Comparison of ENCODE assay signal across 8 mouse cellular contexts in genomic region chr4:53354961-53355360, GRCm38 (mm10).
DNase-seq lines count a peak whose midpoint lies in the region; ATAC-seq and TF ChIP-seq lines count a peak whose summit lies in the region.

No protein-coding gene starts in this region.

- peak; percentile 67; the same call in 1 of the 2 replicates for ATAC-seq in forebrain, embryonic 12.5 days (ENCODE audit: low FRiP score)
- ATAC-seq in midbrain, postnatal 0 days (ENCODE audit: low FRiP score) = no peak
- no peak for ATAC-seq in megakaryocyte, adult 5-6 weeks (ENCODE audit: poor library complexity, severe bottlenecking)

- H3K4me1 ChIP-seq in forebrain, embryonic 12.5 days = peaks cover 14% of the 10 kb centered on the region; the same call in 1 of the 2 replicates
- no peaks in the 10 kb centered on the region for H3K4me1 ChIP-seq in midbrain, postnatal 0 days (ENCODE audit: insufficient read depth, low read length)

- no peak overlapping the region for H3K9ac ChIP-seq in forebrain, embryonic 12.5 days
- no peak overlapping the region for H3K9ac ChIP-seq in midbrain, postnatal 0 days (replicated peaks; ENCODE audit: low read length, poor library complexity, severe bottlenecking)

- no peaks in the 10 kb centered on the region for H3K36me3 ChIP-seq in forebrain, embryonic 12.5 days (replicated peaks)
- H3K36me3 ChIP-seq in midbrain, postnatal 0 days (ENCODE audit: insufficient read depth, low read length) = no peaks in the 10 kb centered on the region

- no peak overlapping the region for H3K4me3 ChIP-seq in forebrain, embryonic 12.5 days (replicated peaks)
- H3K4me3 ChIP-seq in midbrain, postnatal 0 days (ENCODE audit: low read depth, low read length) = no peak overlapping the region

- no peak overlapping the region for H3K27ac ChIP-seq in forebrain, embryonic 12.5 days
- no peak overlapping the region for H3K27ac ChIP-seq in midbrain, postnatal 0 days (ENCODE audit: low read depth, low read length)

- peak; percentile 40 for DNase-seq in cerebellum, adult 9-10 months
- DNase-seq in cerebellum, adult 11-12 months = no peak
- DNase-seq in ovary, postnatal 36 days (ENCODE audit: low spot score) = peak; percentile 22
- no peak for DNase-seq in ovary, postnatal 14 days (ENCODE audit: low spot score)
- peak; percentile 24 to 32 for DNase-seq in kidney, postnatal 4 days
- DNase-seq in midbrain, postnatal 0 days (ENCODE audit: low spot score) = peak; percentile 62

- no peak overlapping the region for H3K4me2 ChIP-seq in forebrain, embryonic 12.5 days
- no peak overlapping the region for H3K4me2 ChIP-seq in midbrain, postnatal 0 days (ENCODE audit: low read depth, low read length, poor library complexity, severe bottlenecking)

- peak; percentile 72 for TF ChIP-seq CTCF in midbrain, postnatal 0 days (IDR thresholded peaks at IDR 0.05)

- H3K27me3 ChIP-seq in forebrain, embryonic 12.5 days = no peaks in the 10 kb centered on the region
- H3K27me3 ChIP-seq in midbrain, postnatal 0 days (ENCODE audit: insufficient read depth, low read length) = no peaks in the 10 kb centered on the region

- no peaks in the 10 kb centered on the region for H3K9me3 ChIP-seq in forebrain, embryonic 12.5 days
- no peaks in the 10 kb centered on the region for H3K9me3 ChIP-seq in midbrain, postnatal 0 days (ENCODE audit: low read length)

- 27% methylated on average over 5 of the region's 5 CpGs for WGBS in forebrain, embryonic 12.5 days
- 30% methylated on average over 5 of the region's 5 CpGs for WGBS in midbrain, postnatal 0 days

Comparison
In these comparisons a context has a peak if more than half of its experiments do, and no peak if none do; other contexts are left out.
1. DNase-seq: peak in cerebellum, adult 9-10 months (single experiment), ovary, postnatal 36 days (single experiment), kidney, postnatal 4 days (2 of 2) and midbrain, postnatal 0 days (single experiment); none in cerebellum, adult 11-12 months (single experiment) and ovary, postnatal 14 days (single experiment).